Mouse (Mus musculus) hindbrain, postnatal 0 days (tissue): ENCODE measurements around the gene Tmem259. TPM values are rescaled to one million over a fixed set of nuclear protein-coding genes. Genes with fewer than 3 reads are reported as not detected.

ENCODE experiments used
- ATAC-seq: fragments of 200-750 bp; cut with Nextera tagmentation; 2 replicates; pipeline ENCODE4 v1.8.0; 2017; ENCODE audit warnings: mild to moderate bottlenecking, moderate TSS enrichment, moderate library complexity
- DNase-seq: peaks from one replicate; pipeline ENCODE4 v3.0.0-alpha.2; 2015; ENCODE audit warnings: low spot score
- H3K27ac ChIP-seq: fragments of 300-500 bp; sonication (generic); 2 replicates; pipeline ENCODE4 v1.5.1; 2014; ENCODE audit warnings: mild to moderate bottlenecking
- H3K27me3 ChIP-seq: fragments of 300-500 bp; sonication (generic); 2 replicates; pipeline ENCODE4 v1.6.1; 2014; ENCODE audit warnings: low read length, mixed read lengths; ENCODE audit not compliant: insufficient read depth
- H3K36me3 ChIP-seq: fragments of 300-500 bp; sonication (generic); 2 replicates; pipeline ENCODE4 v1.6.1; 2014; ENCODE audit warnings: low read length, mixed read lengths; ENCODE audit not compliant: insufficient read depth
- H3K4me1 ChIP-seq: fragments of 300-500 bp; sonication (generic); 2 replicates; pipeline ENCODE4 v1.6.1; 2014; ENCODE audit warnings: antibody characterized with exemption, low read length, mixed read lengths; ENCODE audit not compliant: insufficient read depth
- H3K4me2 ChIP-seq: fragments of 300-500 bp; sonication (generic); 2 replicates; pipeline ENCODE4 v1.6.1; 2014; ENCODE audit warnings: low read depth, mild to moderate bottlenecking, low read length, moderate library complexity, mixed read lengths
- H3K4me3 ChIP-seq: fragments of 300-500 bp; sonication (generic); 2 replicates; pipeline ENCODE4 v1.5.1; 2014; ENCODE audit warnings: low read length
- H3K9ac ChIP-seq: fragments of 300-500 bp; sonication (generic); replicated peaks from 2 replicates; pipeline ENCODE4 v1.6.1; 2014; ENCODE audit warnings: mild to moderate bottlenecking, low read length, moderate library complexity, mixed read lengths
- H3K9me3 ChIP-seq: fragments of 300-500 bp; sonication (generic); 2 replicates; pipeline ENCODE4 v1.6.1; 2016; ENCODE audit warnings: low read length, mixed read lengths
- CTCF ChIP-seq: IDR thresholded peaks from 2 replicates; pipeline ENCODE4 v1.5.1; 2016; ENCODE audit warnings: antibody characterized with exemption, control low read depth, low read depth
- WGBS: fragments of 180-500 bp; shearing (Covaris S2); extraction: QIAGEN DNeasy Blood & Tissue Kit; methylation state at CpG from one replicate; pipeline ENCODE4 v1.1.7; 2014; 5-methylcytosine and 5-hydroxymethylcytosine counted together
- polyA plus RNA-seq: library from polyadenylated mRNA; unstranded; fragments of >200 nt; fragmentation: Nextera tagmentation; extraction: Ambion mirVana; gene quantifications from 2 replicates; pipeline ENCODE4 v1.2.1, GENCODE M21; 2015
- total RNA-seq: library from RNA; depleted of rRNA; stranded (reverse); fragments of >200 nt; gene quantifications from 2 replicates; pipeline ENCODE4 v1.2.3, GENCODE M21; 2014; rRNA removed

Tmem259 gene
- 161 and 179 TPM in 2 replicates for total RNA-seq
- 25.6 and 27.1 TPM in 2 replicates for polyA plus RNA-seq

DNA sequence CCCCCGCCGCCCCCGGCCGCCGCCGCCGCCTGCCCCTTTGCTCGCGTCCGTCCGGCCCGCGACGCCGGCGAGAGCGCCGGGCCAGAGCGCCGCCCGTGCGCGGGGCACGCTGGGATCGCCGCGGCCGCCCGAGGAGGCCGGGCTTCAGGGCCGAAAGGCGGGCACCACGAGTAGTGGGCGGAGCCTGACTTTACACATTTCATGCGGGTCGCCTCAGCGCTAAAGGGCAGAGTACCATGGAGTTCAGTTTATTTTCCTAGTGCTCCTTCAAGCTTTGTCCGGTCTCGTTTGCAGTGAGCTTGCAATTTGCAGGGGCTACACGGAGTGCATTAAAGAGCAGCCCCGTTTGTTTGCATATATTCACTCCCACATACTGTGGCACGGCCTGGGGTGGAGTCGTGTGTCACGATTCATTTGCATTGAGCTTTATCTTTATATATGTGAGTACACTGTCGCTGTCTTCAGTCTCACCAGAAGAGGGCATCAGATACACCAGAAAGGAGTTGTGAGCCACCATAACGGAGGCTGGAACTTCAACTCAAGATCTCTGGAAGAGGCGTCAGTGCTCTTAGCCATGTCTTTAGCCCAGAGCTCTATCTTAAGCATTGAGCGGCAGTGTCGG, at the start of gene Tmem259:
Tmem259 (minus strand) TSS at position 136 of the 622 bp plus-strand sequence.
- H3K4me2 ChIP-seq: peak within 1 kb of the TSS; percentile 68
- no peaks in the 10 kb centered on the region; the same call in 1 of the 2 replicates for H3K36me3 ChIP-seq
- 2% methylated on average over 43 of the region's 49 CpGs for WGBS

DNA sequence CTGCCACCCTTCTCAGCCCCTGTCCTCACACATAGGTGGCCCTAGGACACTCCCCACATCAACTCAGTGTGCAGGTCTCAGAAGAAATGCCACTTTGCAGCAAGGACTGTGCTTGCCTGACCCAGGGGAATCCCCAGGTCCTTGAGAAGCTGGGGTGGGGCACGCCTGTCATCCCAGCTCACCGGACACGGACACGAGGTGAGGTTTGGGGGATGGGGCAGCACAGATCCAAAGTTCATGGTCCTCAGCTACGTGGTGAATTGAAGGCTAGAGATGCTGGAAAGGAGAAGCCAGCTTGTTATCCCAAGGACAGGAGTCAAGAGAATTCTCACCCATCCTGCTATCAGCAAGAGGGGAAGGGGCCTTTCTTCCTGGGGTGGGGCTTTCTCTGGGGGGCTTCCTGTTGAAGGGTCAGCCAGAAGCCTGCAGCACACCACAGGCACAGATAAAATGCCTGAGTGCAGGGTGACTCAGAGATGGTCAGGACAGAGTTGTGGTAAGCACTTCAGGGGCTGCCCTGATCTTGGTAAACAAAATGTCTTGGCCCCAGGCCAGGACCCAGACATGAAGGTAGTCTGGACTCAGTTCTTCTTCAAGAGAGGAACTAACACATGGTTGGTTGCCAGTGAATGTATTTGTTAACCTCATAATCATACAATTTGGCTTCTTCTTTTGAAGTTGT, 48.8 kb upstream of the Tmem259 start:
- no peak for TF ChIP-seq CTCF
- no peak for DNase-seq
- WGBS: 51% methylated on average over 5 of the region's 5 CpGs
- Histone ChIP-seq H3K9ac (no peak overlapping the region; the same call in 1 of the 2 replicates), H3K4me1 (no peaks in the 10 kb centered on the region), H3K27me3 (no peaks in the 10 kb centered on the region), H3K36me3 (peaks cover 29% of the 10 kb centered on the region), H3K27ac (no peak overlapping the region), H3K4me2 (no peak overlapping the region), H3K9me3 (no peaks in the 10 kb centered on the region), H3K4me3 (no peak overlapping the region)
- ATAC-seq: no peak

More for the DNA sequence above, at the start of gene Tmem259:
- DNase-seq (peak; percentile 96), ATAC-seq (peak; percentile 85)
- H3K27me3 ChIP-seq: peaks cover 13% of the 10 kb centered on the region
- peaks cover 21% of the 10 kb centered on the region for H3K4me1 ChIP-seq
- peak within 1 kb of the TSS; percentile 68 for H3K4me3 ChIP-seq
- H3K27ac ChIP-seq: peak within 1 kb of the TSS; percentile 97
- H3K9me3 ChIP-seq: no peaks in the 10 kb centered on the region
- peak; percentile 86 for TF ChIP-seq CTCF
- peak within 1 kb of the TSS; percentile 87 for H3K9ac ChIP-seq

DNA sequence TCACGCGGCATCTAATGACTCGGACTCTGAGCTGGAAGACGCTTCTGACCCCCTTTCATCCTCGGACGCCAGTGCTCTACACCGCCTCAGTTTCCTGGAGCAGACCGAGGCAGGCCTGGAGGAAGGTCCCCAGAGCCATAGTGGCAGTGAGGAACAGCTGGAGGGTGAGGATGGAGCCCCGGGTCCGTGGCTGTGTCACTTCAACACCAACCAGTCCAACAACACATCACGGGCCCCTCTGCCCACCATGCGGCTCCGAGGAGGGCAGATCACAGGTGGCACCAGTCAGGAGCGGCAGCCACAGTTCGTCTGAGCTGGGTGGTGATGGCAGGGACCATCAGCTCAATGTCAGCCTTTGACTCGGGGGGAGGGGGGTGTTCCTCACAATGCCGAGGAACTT, 46.6 kb upstream of the Tmem259 start:
- Histone ChIP-seq H3K27me3 (no peaks in the 10 kb centered on the region), H3K9me3 (no peaks in the 10 kb centered on the region), H3K4me2 (no peak overlapping the region), H3K4me1 (no peaks in the 10 kb centered on the region), H3K36me3 (peaks cover 10% of the 10 kb centered on the region; the same call in 1 of the 2 replicates), H3K27ac (no peak overlapping the region), H3K4me3 (no peak overlapping the region), H3K9ac (no peak overlapping the region)
- WGBS: 84% methylated on average over 17 of the region's 17 CpGs
- no peak for TF ChIP-seq CTCF
- no peak for DNase-seq
- no peak for ATAC-seq

DNA sequence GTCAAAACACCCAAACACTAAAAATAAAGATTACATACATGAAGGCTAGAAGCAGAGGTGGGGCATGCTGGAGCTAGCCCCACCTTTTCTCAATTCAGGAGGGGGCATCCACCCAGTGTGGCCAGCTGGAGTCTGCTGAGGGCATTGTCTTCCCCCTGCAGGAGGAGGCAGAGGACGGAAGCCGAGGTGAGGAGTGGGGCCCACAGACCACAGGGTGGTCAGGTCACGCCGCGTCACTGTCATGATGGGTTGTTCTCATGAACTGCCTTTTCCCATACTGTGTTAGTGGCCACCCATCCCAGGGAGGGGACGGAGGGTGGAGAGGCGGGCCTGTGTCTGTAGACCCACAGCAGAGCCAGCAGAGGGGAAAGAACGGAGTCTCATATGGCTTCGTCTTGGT, 46.1 kb upstream of the Tmem259 start:
- no peak for DNase-seq
- H3K9ac ChIP-seq: no peak overlapping the region

DNA sequence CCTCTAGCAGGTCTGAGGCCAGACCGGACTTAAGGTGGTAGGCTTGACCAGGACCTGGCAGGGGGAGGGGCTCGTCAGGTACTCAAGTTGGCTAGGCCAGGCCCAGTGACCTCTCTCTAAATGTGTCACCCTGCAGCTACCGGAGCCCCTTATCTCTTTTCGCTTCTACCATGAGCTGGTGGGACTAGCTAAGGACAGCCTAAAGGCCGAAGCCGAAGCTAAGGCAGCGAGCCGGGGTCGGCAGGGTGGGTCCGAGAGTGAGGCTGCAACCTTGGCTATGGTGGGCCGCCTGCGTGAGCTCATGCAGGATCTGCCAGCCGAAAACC, 44.4 kb upstream of the Tmem259 start:
- no peak for TF ChIP-seq CTCF
- no peak overlapping the region for H3K4me2 ChIP-seq
- DNase-seq: no peak
- no peak for ATAC-seq
- H3K4me1 ChIP-seq: no peaks in the 10 kb centered on the region
- no peak overlapping the region for H3K4me3 ChIP-seq
- no peaks in the 10 kb centered on the region for H3K36me3 ChIP-seq
- WGBS: 91% methylated on average over 13 of the region's 13 CpGs
- no peak overlapping the region for H3K9ac ChIP-seq
- H3K27ac ChIP-seq: no peak overlapping the region
- H3K9me3 ChIP-seq: no peaks in the 10 kb centered on the region
- H3K27me3 ChIP-seq: no peaks in the 10 kb centered on the region

More for the DNA sequence above, 46.1 kb upstream of the Tmem259 start:
- Histone ChIP-seq H3K36me3 (peaks cover 5% of the 10 kb centered on the region; the same call in 1 of the 2 replicates), H3K4me1 (no peaks in the 10 kb centered on the region), H3K27ac (no peak overlapping the region), H3K4me2 (no peak overlapping the region), H3K4me3 (no peak overlapping the region), H3K9me3 (no peaks in the 10 kb centered on the region), H3K27me3 (no peaks in the 10 kb centered on the region)
- no peak for ATAC-seq
- TF ChIP-seq CTCF: no peak
- WGBS: 68% methylated on average over 9 of the region's 9 CpGs

DNA sequence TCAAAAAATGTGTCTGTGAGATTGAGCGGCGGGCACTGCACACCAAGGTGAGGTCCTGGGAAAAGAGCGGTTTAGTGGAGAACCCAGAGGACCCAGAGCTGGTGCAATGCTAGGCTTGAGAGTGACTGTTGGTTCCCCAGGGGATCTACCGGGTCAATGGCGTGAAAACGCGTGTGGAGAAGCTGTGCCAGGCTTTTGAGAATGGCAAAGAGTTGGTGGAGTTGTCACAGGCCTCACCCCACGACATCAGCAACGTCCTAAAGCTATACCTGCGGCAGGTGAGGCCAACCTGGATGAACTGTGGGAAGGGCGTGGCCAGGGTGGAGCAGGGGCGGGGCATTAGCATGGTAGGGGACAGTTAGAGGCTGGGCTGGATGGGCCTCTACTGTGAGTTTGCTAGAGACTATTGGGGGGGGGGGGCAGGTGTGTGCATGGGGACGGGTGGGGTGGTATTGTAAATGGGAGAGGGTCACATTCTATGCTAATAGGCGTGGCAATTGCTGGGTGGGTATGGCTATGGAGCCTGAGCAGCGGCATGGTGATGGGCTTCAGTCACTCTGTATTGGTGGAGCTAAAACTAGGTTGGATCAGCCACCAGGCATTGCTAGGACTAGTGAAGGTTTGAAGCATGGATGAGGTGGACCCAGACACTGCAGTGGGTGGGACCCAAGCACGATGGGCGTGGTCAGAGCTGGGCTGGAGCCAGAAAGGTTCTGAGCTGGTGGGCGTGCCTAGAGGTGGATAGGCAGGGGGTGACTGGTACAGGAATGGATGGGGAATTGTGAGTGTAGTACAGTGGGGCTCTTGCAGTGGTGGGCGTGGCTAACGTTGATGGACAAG, 43.8 kb upstream of the Tmem259 start:
- H3K27ac ChIP-seq: no peak overlapping the region
- no peaks in the 10 kb centered on the region for H3K36me3 ChIP-seq
- no peaks in the 10 kb centered on the region for H3K4me1 ChIP-seq
- H3K9ac ChIP-seq: no peak overlapping the region
- no peaks in the 10 kb centered on the region for H3K9me3 ChIP-seq
- WGBS: 73% methylated on average over 20 of the region's 20 CpGs
- no peak for TF ChIP-seq CTCF
- H3K27me3 ChIP-seq: no peaks in the 10 kb centered on the region
- ATAC-seq (no peak), DNase-seq (no peak)
- no peak overlapping the region for H3K4me2 ChIP-seq
- no peak overlapping the region for H3K4me3 ChIP-seq
